Mouse (Mus musculus): ENCODE measurements around the gene Gm7073.

Gm7073 gene

DNA sequence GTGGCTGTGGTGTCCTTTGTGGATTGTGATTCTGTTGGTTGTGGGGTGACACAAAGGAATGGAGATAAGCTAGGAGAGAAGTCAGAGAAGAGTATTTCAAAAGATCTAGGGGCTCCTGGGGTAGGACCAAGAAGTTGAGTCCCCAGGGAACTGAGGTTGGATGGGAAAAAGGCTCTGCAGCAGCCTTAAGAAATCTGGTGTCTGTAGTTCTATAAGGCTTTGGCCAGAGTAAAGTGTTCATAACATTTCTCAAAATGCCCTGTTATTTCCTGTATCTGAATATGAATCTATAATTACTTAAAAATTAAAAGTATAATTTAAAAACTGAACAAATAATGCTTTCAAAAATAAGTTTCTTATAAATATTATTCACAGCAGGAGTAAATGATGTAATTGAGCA lies at the start of gene Gm7073:
Gene Gm7073 (minus strand): TSS at position 101 of the 400 bp plus-strand sequence.
- DNase-seq (ENCODE audit: low read depth in 1 of 2, low spot score in 2 of 2) = no peak

- DNase-seq (ENCODE audit: low read depth in 1 of 2, low spot score in 2 of 2) = no peak
These were observed 31.5 kb upstream of the Gm7073 start for GRCm38 (mm10) chrX:60570539-60570938.

DNA sequence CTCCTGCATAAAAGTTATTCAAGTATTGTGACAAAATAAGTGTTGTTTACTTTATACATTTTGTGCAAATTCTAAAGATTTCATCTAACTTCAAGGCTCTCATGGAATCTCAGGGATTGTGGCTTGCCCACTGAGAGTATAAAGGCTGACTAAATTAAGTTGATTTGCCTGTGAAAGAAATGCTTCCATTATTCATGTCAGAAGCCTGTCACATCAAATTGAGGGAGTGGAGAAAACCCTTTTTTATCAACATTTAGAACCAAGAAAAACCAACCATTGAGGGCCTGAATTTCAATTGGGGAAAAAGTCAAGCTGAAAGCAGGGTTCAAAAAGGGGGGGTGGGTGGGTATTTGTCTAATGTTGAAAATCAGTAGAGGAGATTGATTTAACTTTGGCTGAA lies 30.0 kb upstream of the Gm7073 start:
- no peak for DNase-seq (ENCODE audit: low read depth in 1 of 2, low spot score in 2 of 2)

DNA sequence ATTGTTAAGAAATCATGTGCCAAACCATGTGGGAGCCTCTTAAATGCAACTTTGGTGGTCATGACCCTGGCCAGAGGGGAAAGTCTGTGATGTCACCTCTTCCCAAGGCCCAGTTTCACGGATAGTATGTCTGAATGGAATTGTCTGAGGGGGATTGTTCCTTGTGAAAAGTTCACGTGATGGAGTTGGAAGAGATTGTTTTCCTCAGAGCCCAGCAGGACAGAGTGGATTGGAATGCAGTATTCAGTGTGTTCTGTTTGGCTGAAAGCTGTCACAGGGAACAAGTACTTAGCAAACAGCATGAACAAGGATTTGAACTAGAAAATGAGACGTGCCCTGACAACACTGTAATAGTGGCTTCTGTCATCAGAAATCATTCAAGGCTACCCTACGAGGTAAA lies 16.2 kb upstream of the Gm7073 start:
- no peak for DNase-seq (ENCODE audit: low read depth in 1 of 2, low spot score in 2 of 2)

DNA sequence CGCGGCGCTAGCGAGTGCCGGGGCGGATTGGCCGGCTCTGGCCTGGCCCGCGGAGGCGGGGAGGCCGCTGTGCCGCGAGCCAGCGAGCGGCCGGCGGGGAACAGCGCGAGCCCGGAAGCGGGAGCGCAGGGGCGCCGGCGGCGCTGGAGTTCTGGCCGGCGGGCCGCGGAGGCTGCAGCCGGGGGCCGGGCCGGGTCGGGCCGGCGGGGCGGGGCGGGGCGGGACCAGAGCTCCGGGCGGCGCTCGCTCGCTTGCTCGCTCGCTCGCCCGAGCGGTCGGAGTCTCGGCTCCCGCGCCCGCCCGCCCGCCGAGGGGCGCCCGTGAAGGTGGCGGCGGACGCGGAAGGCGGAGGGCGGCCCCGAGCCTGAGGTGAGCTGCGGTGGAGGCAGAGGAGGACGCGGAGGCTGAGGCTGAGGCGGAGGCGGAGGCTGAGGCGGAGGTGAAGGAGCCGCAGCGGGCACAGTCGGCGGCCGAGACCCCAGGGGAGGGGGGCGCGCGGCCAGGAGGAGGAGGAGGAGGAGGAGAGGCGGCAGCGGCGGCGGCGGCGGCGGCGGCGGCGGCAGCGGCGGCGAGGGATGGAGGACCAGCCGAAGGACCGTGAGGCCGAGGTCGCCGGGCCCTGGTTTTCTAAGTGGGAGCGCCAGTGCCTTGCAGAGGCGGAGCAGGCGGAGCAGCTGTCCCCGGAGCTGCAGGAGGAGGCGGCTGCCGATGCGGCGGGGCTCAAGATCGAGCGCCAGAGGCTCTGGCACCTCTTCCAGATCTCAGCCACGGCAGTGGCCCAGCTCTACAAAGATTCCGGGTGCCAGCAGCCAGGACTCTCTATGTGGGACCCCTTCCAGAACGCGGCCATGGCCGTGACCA lies 8.6 kb upstream of the Gm7073 start:
- no peak for DNase-seq (ENCODE audit: low read depth in 1 of 2, low spot score in 2 of 2)

DNA sequence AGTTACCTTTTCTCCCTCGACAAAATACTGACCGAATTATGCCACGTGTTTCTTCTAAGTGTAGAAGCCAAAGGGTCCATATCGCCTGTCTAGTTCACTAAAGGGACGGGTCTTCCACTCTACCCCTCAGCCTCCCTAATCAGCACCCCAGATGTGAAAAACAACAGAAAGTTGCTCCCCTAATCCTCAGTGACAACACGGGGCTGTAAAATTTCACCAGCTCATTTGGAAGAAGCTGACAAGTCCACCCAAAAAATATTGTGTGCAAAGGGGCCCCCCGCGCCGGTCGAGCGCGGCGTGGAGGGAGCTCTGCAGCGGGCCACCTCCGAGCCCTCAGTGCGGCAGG lies 8.0 kb upstream of the Gm7073 start:
- DNase-seq (ENCODE audit: low read depth in 1 of 2, low spot score in 2 of 2) = no peak

DNA sequence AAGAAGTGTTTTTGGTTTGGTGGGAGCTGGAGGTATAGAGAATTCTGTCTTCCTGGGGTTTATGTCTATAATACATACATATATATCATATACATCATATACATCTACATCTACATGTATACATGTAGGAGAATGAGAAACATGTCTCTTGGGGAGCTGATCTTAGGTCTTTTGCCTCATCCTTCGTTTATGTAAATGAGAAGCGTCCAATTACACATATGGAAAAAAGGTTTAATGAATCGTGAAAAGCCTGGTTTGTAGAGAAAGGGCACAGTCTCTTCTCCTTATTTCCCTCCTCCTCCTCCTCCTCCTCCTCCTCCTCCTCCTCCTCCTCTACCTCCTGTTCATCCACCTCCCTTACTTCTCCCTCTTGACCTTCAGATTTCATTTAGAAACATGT lies 6.9 kb upstream of the Gm7073 start:
- DNase-seq (ENCODE audit: low read depth in 1 of 2, low spot score in 2 of 2) = no peak

DNA sequence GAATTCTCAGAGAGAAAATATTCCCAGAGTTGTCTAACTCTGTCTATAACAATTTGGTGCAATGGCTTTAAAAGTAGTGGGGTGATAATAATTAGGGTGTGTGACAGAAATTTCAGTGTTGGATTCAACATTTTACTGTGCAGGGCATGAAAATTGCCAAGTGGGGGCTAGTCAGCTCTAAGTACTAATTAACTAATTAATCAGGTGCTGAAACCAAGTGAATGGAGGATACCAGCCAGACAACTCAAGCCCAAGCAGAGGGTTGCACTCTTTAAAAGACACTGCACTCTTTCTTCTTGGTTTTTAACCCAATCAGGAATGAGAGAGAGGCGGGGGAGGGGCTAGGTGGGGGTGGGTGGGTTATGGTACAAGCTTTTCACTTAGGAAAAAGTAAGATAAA lies 6.4 kb upstream of the Gm7073 start:
- DNase-seq (ENCODE audit: low read depth in 1 of 2, low spot score in 2 of 2) = no peak

GRCm38 (mm10) chrX:60544098-60544497 lies 5.0 kb upstream of the Gm7073 start:
- DNase-seq (ENCODE audit: low read depth in 1 of 2, low spot score in 2 of 2) = no peak

GRCm38 (mm10) chrX:60542901-60543300 lies 3.9 kb upstream of the Gm7073 start:
- no peak for DNase-seq (ENCODE audit: low read depth in 1 of 2, low spot score in 2 of 2)

DNA sequence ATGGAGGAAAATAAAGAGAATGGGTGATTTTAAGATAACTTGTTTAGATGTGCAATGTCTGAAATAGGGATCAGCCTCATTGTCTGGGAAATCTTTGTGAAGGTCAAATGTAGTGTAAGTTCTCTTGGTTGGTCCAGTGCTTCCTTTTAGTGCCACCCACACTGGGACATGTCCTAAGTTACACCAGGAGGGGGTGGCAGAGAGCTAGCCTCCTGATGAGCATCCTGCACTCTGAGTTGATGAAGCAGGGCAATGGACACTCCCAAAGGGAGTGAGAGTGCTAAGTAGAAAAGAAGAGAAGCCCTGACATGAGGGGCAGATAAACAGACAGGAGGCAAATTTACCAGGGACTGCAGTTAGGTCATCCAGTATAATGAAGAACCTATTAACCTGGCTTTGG lies 35.1 kb downstream of the Gm7073 start:
- DNase-seq (ENCODE audit: low read depth in 1 of 2, low spot score in 2 of 2) = no peak

DNA sequence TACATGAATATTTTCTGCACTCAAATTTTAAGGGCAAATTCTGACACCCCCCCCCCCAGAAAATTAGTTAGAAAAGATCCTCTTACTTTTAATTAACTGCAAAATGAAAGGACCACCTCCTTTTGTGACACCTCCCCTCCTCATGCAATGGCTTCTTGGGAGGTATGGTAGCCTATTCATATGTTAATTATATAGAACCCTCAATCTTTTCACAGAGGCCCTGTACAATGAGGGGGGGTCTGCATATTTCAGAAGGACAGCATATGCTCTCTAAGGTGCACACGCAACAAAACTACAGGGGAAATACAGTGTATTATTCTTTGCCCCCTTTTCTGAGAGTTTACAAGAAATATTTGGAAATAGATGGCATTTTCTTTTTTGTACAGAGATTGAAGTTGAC lies 41.3 kb downstream of the Gm7073 start:
- no peak for DNase-seq (ENCODE audit: low read depth in 1 of 2, low spot score in 2 of 2)

DNA sequence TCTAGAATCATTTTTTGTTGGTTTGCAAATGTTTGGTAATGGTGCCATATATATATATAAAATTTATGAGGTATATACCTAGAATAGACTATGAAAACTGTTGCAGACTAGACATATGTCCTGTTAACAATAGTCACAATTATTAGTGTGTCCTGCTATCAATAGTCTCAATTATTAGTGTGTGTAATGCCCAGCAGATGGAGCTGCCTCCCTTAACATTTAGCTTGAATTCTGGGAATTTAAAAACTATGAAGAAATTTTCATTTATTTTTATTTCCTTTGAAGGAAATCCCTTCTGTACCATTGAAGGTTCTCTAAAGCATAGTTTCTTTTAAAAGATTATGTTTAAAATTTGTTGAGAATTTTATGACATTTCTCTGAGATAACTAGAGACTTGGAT lies 43.7 kb downstream of the Gm7073 start:
- DNase-seq (ENCODE audit: low read depth in 1 of 2, low spot score in 2 of 2) = no peak

DNA sequence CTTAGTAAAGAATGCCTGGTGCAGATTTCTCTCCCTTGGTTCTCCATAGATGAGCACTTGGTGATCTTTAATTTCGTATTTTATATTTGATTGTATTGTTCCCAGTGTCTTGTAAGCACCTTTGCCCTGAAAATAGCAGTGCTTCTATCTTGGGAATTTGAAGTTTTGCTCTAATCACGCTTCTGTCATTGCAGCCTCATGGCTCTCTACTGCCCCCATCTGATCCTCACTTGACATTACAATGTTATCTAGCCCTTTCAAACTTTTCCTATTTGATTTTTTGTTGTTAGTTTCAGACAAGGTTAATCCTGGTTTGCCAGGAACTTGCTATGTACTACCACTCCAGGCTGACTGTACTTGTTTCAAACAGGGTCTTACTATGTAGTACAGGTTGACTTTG lies 75.3 kb downstream of the Gm7073 start:
- DNase-seq (ENCODE audit: low read depth in 1 of 2, low spot score in 2 of 2) = no peak

GRCm38 (mm10) chrX:60414563-60415111 lies 124.4 kb downstream of the Gm7073 start:
- DNase-seq (ENCODE audit: low read depth in 1 of 2, low spot score in 2 of 2) = no peak

DNA sequence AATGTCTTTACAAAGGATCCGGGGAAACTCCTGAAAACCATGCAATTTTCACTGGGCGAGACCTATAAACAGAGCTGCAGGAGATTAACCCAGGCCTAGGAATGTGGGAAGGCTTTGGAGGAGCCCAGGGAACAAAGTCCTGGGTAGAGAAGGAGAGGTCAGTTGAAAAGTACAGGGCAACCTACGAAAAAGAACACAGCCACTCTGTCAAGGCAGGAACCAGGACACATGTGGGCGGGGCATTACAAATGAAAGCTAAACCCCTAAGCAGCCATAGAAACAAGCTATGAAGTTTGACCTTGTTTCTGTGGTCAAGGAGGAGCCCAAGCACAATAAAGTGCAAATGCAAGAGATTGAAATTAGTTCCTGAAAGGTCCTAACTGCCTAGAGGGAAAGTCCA lies 133.4 kb downstream of the Gm7073 start:
- no peak for DNase-seq (ENCODE audit: low read depth in 1 of 2, low spot score in 2 of 2)

GRCm38 (mm10) chrX:60404668-60405044 lies 134.4 kb downstream of the Gm7073 start:
- peak; percentile 67 to 78 for DNase-seq (ENCODE audit: low read depth in 1 of 2, low spot score in 2 of 2)

- DNase-seq (ENCODE audit: low read depth in 1 of 2, low spot score in 2 of 2) = peak; percentile 3 to 4
These were observed 135.0 kb downstream of the Gm7073 start for GRCm38 (mm10) chrX:60403764-60404667.

DNA sequence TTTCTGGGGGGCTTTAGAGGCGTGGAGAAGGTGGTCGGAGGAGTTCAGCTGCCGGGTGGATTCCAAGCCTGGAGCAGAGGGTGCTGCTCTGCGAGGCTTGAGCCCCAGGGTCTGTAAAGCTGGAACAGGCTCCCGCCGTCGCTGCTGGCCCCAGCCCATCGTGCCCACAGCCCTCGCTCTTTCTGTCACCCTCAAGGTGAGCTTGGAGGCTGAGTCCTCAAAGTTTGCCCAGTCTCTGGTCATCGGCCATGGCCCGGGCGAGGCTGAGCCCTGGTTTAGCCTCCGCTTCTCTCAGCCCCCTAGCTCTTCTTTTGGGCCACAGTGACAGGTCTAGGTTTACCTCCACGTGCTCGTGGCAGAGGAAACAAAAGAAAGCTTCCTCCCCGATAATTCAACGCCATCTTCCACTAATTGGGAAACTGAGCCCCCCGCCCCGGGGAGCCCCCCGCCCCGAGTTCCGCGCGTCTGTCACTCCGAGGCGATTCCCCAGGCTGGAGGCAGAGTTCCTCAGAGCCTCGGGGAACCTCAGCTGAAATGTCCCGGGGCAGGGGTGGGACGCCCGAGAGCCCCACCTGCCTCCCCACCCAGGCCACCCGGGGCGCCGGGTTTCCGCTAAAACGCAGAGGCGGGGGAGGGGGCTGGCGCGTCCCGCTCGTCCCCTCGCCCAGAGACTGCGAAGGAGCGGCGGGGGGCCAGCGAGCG lies 135.8 kb downstream of the Gm7073 start:
- DNase-seq (ENCODE audit: low read depth in 1 of 2, low spot score in 2 of 2) = no peak

- no peak for DNase-seq (ENCODE audit: low read depth in 1 of 2, low spot score in 2 of 2)
These were observed 144.8 kb downstream of the Gm7073 start for GRCm38 (mm10) chrX:60394292-60394691.

DNA sequence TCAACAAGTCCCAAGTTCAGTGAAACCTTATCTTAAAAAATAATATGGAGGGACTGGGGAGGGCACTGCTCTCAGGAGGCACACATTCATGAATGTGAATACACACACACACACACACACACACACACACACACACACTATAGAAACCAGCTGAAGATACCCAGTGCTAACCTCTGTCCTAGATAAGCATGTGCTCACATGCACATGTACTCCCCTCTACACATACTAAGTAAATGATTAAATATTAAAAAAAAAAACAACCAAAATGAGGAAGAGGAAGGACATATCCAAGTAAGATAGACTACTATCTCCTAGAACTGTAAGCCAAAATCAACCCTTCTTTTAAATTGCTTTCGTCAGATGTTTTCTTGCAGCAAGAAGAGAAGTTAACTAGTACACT lies 152.2 kb downstream of the Gm7073 start:
- DNase-seq (ENCODE audit: low read depth in 1 of 2, low spot score in 2 of 2) = no peak
